Mouse (Mus musculus) frontal cortex, postnatal 14 days (tissue): ENCODE data around the gene Tirap.
"Not testable (repeated sequence)": the region's sequence is repeated elsewhere in the genome, so short reads cannot be mapped to it uniquely, and the experiment has no call there.

Experiments
- DNase-seq, 2 experiments: peaks; one replicate each; pipeline ENCODE4 v3.0.0; 2022; ENCODE audit warnings: low spot score in 2 of 2

Tirap gene

GRCm38 (mm10) chr9:35148822-35149221 is 51.3 kb downstream of the Tirap start:
- DNase-seq = not testable (repeated sequence)

- DNase-seq = not testable (repeated sequence)
Observed at GRCm38 (mm10) chr9:35147261-35147660, 52.8 kb downstream of the Tirap start.

- DNase-seq = no peak
Observed at GRCm38 (mm10) chr9:35145829-35146228, 54.3 kb downstream of the Tirap start.

- DNase-seq = no peak
Observed at GRCm38 (mm10) chr9:35145118-35145517, 55.0 kb downstream of the Tirap start.

- DNase-seq = no peak
Observed at GRCm38 (mm10) chr9:35142221-35142620, 57.9 kb downstream of the Tirap start.

- no peak for DNase-seq
Observed at GRCm38 (mm10) chr9:35139231-35139744, 60.8 kb downstream of the Tirap start.

- no peak for DNase-seq
Observed at GRCm38 (mm10) chr9:35138029-35138428, 62.1 kb downstream of the Tirap start.

GRCm38 (mm10) chr9:35135575-35135974 is 64.5 kb downstream of the Tirap start:
- DNase-seq = no peak
